Mouse (Mus musculus) adrenal gland (tissue): ENCODE measurements around the gene Lcmt1.

ENCODE experiments used
- intact Hi-C: fragments of 180-260 bp; cut with DNase I; formaldehyde crosslinking; loops from one replicate; pipeline ENCODE4 v1.15.1; 2025

The Lcmt1 gene

GRCm38 (mm10) chr7:123359101-123359500, 10.5 kb upstream of the Lcmt1 start:
- intact Hi-C loops, result no loop called here

GRCm38 (mm10) chr7:123360185-123360584, 9.4 kb upstream of the Lcmt1 start:
- intact Hi-C loops, result no loop called here

GRCm38 (mm10) chr7:123361229-123361980, 8.2 kb upstream of the Lcmt1 start:
- intact Hi-C loops, result no loop called here

- intact Hi-C loops, result no loop called here
These were observed 6.8 kb upstream of the Lcmt1 start for GRCm38 (mm10) chr7:123362806-123363205.

DNA sequence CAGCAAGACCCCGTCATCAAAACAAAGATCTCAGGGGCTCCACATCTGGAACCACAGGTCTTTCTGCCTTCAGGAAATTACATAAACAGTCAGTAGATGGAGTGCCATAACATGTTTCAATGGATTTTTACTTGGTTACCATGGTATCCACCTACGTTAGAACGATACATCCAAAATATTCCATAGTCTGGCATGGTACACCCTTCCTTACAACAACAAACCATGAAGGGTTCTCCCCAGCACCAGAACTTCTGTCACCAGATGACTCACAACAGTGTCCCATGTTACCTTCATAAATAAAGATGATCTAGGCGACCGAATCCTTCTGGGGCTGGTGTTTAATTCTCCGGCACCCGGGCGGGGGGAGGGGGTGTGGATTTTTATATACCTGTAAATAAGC, 5.6 kb upstream of the Lcmt1 start:
- intact Hi-C loops, result no loop called here

DNA sequence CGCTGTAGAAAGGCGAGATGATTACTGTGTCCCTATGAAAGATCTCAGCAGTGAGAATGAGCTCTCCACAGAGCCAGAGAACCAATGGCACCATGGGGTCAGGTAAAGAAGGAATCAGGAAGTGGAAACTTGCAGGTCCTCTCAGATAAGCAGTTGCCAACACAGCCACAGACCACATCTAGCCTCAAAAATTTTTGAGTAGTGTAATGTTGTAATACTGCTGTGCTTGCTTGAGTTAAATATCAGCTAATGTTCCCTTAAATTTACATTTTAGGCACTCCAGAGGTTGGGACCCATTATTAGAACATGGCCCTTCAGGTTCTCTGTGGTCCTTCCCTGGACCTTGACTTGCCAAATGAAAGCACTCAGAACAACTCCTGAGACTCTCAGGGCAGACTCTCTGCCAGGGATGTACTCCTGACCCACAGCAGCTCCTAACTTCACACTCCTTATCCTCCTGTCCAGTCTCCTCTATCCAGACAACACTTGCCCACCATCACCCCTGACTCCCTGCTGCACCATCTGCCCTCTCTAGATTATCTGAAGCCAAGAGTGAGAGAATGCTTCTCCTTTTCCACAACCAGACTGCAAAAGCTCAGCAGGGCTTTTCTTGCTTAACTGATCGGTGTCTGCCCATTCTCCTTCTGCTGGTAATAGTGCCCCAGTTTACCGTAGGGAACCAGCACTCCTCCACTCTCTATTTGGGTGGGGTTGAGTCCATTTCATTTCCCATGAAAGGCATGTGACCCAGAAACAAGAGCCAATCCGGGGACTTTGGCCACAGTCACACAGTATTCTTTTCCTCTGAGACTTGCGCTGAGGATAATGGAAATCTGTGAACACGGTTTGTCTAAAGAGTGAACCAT, 3.5 kb upstream of the Lcmt1 start:
- intact Hi-C loops, result loop anchor here (5.0 kb wide), 1 partner anchor 34 kb away; no protein-coding TSS in a partner anchor

DNA sequence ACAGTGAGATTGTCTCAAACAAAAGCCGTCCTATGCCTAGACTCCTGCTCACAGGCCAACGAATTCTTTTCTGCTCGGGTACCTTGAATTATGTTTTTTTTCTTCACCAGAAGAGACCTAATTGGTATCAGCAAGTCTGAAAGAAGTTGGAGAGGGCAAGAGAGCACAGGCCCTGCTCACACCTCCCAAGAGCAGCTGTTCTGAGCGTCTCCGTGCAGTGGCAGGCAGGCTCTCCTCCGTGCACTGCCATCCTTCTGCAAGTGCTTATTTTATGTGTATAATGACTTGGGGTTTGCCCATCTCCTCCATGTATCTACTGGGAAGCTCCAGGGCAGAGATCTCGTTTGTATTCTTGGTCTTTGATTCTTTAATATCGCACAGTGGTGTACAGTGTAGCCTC, 2.8 kb upstream of the Lcmt1 start:
- intact Hi-C loops, result loop anchor here (5.0 kb wide), 1 partner anchor 35 kb away; no protein-coding TSS in a partner anchor

DNA sequence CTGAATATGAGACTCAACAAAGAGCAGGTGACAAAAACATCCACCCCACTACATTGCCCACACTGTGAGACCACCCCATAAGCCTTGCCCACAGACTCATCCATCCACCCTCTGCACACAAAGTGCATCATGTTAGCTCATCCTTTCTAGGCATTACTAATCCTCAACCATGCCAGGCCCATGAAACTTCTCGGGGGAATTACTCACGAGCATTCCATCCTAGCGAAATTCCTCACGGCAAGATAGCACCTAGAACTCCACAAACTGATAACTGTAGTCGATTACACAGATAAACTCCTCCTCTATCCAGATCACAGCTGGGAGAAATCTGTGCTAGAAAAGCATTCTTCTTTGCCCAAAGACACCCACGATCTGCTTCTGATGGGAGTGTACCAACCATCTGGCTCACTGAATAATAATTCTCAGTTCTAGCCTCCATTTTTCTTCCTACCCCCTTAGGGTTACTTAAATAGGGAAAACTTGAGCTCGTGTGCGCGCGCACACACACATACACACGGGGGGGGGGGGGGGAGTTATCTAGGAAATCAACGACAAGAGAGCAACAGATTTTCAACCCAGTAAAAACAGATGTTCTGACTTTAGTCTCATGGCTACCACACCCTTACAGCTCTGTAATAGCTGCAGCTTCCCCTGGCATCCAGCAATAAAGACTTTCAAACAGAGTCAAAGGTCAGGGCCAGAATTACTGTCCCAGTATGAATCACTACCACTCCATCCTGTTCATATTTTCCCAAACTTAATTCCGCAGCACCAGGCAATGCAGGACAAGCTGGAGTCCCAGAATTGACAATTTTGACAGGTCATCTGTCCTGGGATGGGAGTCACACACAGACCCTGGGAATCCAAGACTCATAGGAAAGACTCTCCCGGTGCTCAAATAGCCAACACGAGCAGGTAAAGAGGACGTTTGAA, 2.1 kb upstream of the Lcmt1 start:
- intact Hi-C loops, result loop anchor here (5.0 kb wide), 1 partner anchor 35 kb away; no protein-coding TSS in a partner anchor

GRCm38 (mm10) chr7:123368187-123368586, 1.4 kb upstream of the Lcmt1 start:
- intact Hi-C loops, result loop anchor here (5.0 kb wide), 1 partner anchor 36 kb away; no protein-coding TSS in a partner anchor

- intact Hi-C loops, result loop anchor here (5.0 kb wide), 1 partner anchor 37 kb away; no protein-coding TSS in a partner anchor
These were observed 522 bp upstream of the Lcmt1 start for GRCm38 (mm10) chr7:123368778-123369746.

- intact Hi-C loops, result no loop called here
These were observed 1.1 kb downstream of the Lcmt1 start for GRCm38 (mm10) chr7:123370700-123371099.

DNA sequence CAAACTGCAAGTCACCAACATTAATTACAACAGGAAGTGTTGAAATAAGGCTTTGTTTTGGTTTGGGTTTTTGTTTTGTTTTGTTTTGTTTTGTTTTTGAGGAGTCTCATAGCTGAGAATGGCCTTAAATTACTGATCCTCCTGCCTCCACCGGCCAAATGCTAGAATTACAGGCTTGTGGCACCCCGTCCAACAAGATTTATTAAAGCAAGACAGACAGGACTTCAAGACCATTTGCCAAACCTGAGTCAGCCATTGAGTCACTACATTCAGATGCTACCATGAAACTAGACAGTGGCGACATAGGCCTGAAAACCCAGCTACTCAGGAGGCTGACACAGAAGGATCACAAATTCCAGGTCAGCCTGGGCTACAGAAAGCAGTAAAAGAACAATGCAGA, 1.9 kb downstream of the Lcmt1 start:
- intact Hi-C loops, result no loop called here

GRCm38 (mm10) chr7:123377443-123378400, 8.1 kb downstream of the Lcmt1 start:
- intact Hi-C loops, result no loop called here

GRCm38 (mm10) chr7:123385693-123386407, 16.3 kb downstream of the Lcmt1 start:
- intact Hi-C loops, result no loop called here

GRCm38 (mm10) chr7:123389686-123390280, 20.2 kb downstream of the Lcmt1 start:
- intact Hi-C loops, result no loop called here

GRCm38 (mm10) chr7:123394271-123394670, 24.7 kb downstream of the Lcmt1 start:
- intact Hi-C loops, result no loop called here

- intact Hi-C loops, result loop anchor here (5.0 kb wide), 1 partner anchor 190 kb away; no protein-coding TSS in a partner anchor
These were observed 27.3 kb downstream of the Lcmt1 start for GRCm38 (mm10) chr7:123396900-123397299.
